Mouse (Mus musculus) kidney, postnatal 4 days (tissue): Measurements from ENCODE around the gene Rnf121.
"Not testable (repeated sequence)": the region's sequence is repeated elsewhere in the genome, so short reads cannot be mapped to it uniquely, and the experiment has no call there.

Experiments
- DNase-seq, 2 experiments: peaks; one replicate each; pipeline ENCODE4 v3.0.0; 2021; ENCODE audit warnings: mixed read lengths in 2 of 2

Rnf121 gene

GRCm38 (mm10) chr7:102063891-102064290 is 1.4 kb downstream of the Rnf121 start:
- DNase-seq, result no peak

- DNase-seq, result no peak
Measured at GRCm38 (mm10) chr7:102062203-102062602, 3.1 kb downstream of the Rnf121 start.

- DNase-seq, result no peak
Measured at GRCm38 (mm10) chr7:102061353-102061752, 3.9 kb downstream of the Rnf121 start.

GRCm38 (mm10) chr7:102048524-102048923 is 16.7 kb downstream of the Rnf121 start:
- DNase-seq, result not testable (repeated sequence)

- no peak for DNase-seq
Measured at GRCm38 (mm10) chr7:102042314-102042713, 23.0 kb downstream of the Rnf121 start.

GRCm38 (mm10) chr7:102037318-102037717 is 28.0 kb downstream of the Rnf121 start:
- no peak for DNase-seq

GRCm38 (mm10) chr7:102035534-102035933 is 29.7 kb downstream of the Rnf121 start:
- DNase-seq, result no peak

GRCm38 (mm10) chr7:102034904-102035303 is 30.4 kb downstream of the Rnf121 start:
- no peak for DNase-seq

GRCm38 (mm10) chr7:102025187-102026119 is 39.8 kb downstream of the Rnf121 start:
- DNase-seq, result no peak

- DNase-seq, result no peak
Measured at GRCm38 (mm10) chr7:102023821-102024220, 41.4 kb downstream of the Rnf121 start.

GRCm38 (mm10) chr7:102020934-102021333 is 44.3 kb downstream of the Rnf121 start:
- not testable (repeated sequence) for DNase-seq

- no peak for DNase-seq
Measured at GRCm38 (mm10) chr7:102019362-102019761, 45.9 kb downstream of the Rnf121 start.

- no peak for DNase-seq
Measured at GRCm38 (mm10) chr7:102018590-102018989, 46.7 kb downstream of the Rnf121 start, which contains the start of gene Il18bp. Gene Il18bp, minus strand, starts transcription at chr7:102018690.

GRCm38 (mm10) chr7:102018034-102018433 is 47.2 kb downstream of the Rnf121 start:
- DNase-seq, result peak in 1 of 2 experiments; percentile 41

GRCm38 (mm10) chr7:102017452-102017851 is 47.8 kb downstream of the Rnf121 start:
- DNase-seq, result no peak

GRCm38 (mm10) chr7:102016936-102017335 is 48.3 kb downstream of the Rnf121 start:
- no peak for DNase-seq

GRCm38 (mm10) chr7:102014995-102015394 is 50.3 kb downstream of the Rnf121 start:
- no peak for DNase-seq

- DNase-seq, result no peak
Measured at GRCm38 (mm10) chr7:102013416-102013815, 51.9 kb downstream of the Rnf121 start.

GRCm38 (mm10) chr7:102011855-102012254 is 53.4 kb downstream of the Rnf121 start:
- no peak for DNase-seq

GRCm38 (mm10) chr7:102006520-102006919 is 58.7 kb downstream of the Rnf121 start:
- no peak for DNase-seq

GRCm38 (mm10) chr7:102000921-102001630 is 64.2 kb downstream of the Rnf121 start:
- no peak for DNase-seq

GRCm38 (mm10) chr7:102000296-102000695 is 65.0 kb downstream of the Rnf121 start:
- no peak for DNase-seq

- peak; percentile 37 to 41 for DNase-seq
Measured at GRCm38 (mm10) chr7:101999461-102000151, 65.7 kb downstream of the Rnf121 start.
